Mouse (Mus musculus) cerebellum, adult 2 months (tissue): ENCODE measurements at regions not wholly inside any gene's neighbourhood (a gene's known extent, or its start where the extent isn't known, plus 50 kb on each side); places are given as distances from the start of the nearest gene placed in this dataset.
"Not testable (repeated sequence)": the region's sequence is repeated elsewhere in the genome, so short reads cannot be mapped to it uniquely, and the experiment has no call there.

Experiments
- DNase-seq, 2 experiments: peaks; one replicate each; pipeline ENCODE4 v3.0.0; 2021
- H3K27ac ChIP-seq: fragments of 200-500 bp; 2 replicates; pipeline ENCODE4 v1.5.1; 2012; ENCODE audit warnings: low read length, control low read depth, inconsistent platforms; ENCODE audit not compliant: insufficient read depth
- H3K27me3 ChIP-seq: fragments of 200-500 bp; 2 replicates; pipeline ENCODE4 v1.6.1; 2012; ENCODE audit warnings: inconsistent platforms, mild to moderate bottlenecking, low read length, moderate library complexity; ENCODE audit not compliant: control insufficient read depth, insufficient read depth
- H3K4me1 ChIP-seq: fragments of 200-500 bp; 2 replicates; pipeline ENCODE4 v1.6.1; 2011; ENCODE audit warnings: low read length; ENCODE audit not compliant: control insufficient read depth, insufficient read depth
- H3K4me3 ChIP-seq: fragments of 200-500 bp; replicated peaks from 2 replicates; pipeline ENCODE3; 2011; ENCODE audit warnings: mild to moderate bottlenecking, low read depth, low read length, control low read depth; ENCODE audit not compliant: insufficient read depth
- CTCF ChIP-seq: fragments of 200-500 bp; IDR thresholded peaks from 2 replicates; pipeline ENCODE4 v1.5.1; 2011; ENCODE audit warnings: low read depth, mild to moderate bottlenecking, control low read depth, low read length, moderate library complexity, borderline replicate concordance; ENCODE audit not compliant: insufficient read depth
- POLR2A ChIP-seq: fragments of 200-500 bp; IDR thresholded peaks from 2 replicates; pipeline ENCODE4 v1.6.1; 2011; ENCODE audit warnings: low read length, control low read depth, borderline replicate concordance; ENCODE audit not compliant: insufficient read depth
- WGBS: fragments of 180-500 bp; shearing (Covaris S2); methylation state at CpG from one replicate; pipeline ENCODE4 v1.1.7; 2018; 5-methylcytosine and 5-hydroxymethylcytosine counted together

- Histone ChIP-seq H3K4me3 (no peak overlapping the region), H3K27ac (no peak overlapping the region), H3K4me1 (no peaks in the 10 kb centered on the region; the same call in 1 of the 2 replicates), H3K27me3 (no peaks in the 10 kb centered on the region; the same call in 1 of the 2 replicates)
- TF ChIP-seq POLR2A (no peak), CTCF (no peak)
- DNase-seq = no peak
Observed at GRCm38 (mm10) chr2:18513435-18513834, 120.8 kb upstream of the Dnajc1 start.

DNA sequence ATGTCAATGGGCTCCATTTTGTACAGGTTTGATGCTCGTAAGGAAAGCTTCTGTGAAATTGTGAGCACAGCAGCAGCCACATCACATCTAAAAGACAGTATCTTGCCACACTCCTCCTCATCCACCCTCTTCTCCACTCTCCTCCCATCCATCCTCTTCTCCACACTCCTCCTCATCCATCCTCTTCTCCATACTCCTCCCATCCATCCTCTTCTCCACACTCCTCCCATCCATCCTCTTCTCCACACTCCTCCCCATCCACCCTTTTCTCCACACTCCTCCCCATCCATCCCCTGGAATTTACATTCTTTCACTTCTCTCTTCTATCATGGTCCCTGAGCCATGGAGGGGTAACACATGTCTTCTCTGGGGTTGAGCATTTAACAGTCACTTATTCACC is 116.7 kb upstream of the Dnajc1 start:
- no peaks in the 10 kb centered on the region; the same call in 1 of the 2 replicates for H3K27me3 ChIP-seq
- DNase-seq = no peak
- no peaks in the 10 kb centered on the region; the same call in 1 of the 2 replicates for H3K4me1 ChIP-seq
- TF ChIP-seq POLR2A (no peak), CTCF (no peak)
- no peak overlapping the region for H3K27ac ChIP-seq
- 88% methylated on average over 1 of the region's 1 CpGs for WGBS
- no peak overlapping the region for H3K4me3 ChIP-seq

DNA sequence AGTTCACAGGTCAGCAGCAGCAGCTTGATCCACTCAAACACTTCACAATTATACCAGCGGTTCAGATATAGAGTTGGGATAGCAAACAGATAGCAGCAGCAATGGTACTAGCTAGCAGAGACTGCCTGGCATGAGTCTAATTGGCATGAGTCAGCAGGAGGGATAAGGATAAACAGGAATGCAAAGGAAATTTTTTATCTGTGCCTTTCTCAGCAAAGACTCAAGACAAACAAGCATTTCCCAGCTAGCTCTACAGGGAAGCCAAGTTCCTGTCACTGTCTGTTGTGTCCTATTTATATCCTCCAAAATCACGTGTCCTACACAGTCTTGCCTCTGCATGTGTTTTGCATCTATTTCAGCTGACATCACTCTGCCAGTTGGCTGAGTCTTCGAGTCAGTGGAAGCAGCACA is 80.7 kb upstream of the Dnajc1 start:
- no peaks in the 10 kb centered on the region for H3K27me3 ChIP-seq
- TF ChIP-seq POLR2A (no peak), CTCF (no peak)
- 23% methylated on average over 3 of the region's 3 CpGs for WGBS
- H3K27ac ChIP-seq = no peak overlapping the region
- no peak overlapping the region for H3K4me3 ChIP-seq
- no peaks in the 10 kb centered on the region for H3K4me1 ChIP-seq
- DNase-seq = peak in 1 of 2 experiments; percentile 2

DNA sequence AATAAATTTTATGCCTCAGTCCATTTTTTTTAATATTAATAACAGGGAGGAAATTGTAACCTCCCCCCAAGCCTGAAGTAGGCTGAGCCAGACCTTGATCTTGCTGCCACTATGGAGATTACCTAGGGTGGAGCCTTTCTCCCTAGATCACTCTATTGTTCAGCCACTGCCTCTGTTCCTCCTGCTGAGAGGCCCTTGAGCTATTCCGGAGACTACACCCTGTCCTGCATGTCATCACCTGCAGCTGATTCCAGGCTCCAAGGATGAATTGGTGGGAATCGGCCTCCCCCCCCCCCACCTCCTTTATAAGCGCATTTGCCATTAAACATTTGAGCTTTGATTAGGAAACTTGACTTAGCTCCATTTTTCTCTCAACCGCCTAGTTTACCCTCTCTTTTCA is 68.3 kb upstream of the Dnajc1 start:
- DNase-seq = no peak
- no peak overlapping the region for H3K4me3 ChIP-seq
- no peak overlapping the region for H3K27ac ChIP-seq
- H3K27me3 ChIP-seq = no peaks in the 10 kb centered on the region
- TF ChIP-seq CTCF = no peak
- TF ChIP-seq POLR2A = no peak
- 90% methylated on average over 4 of the region's 4 CpGs for WGBS
- no peaks in the 10 kb centered on the region for H3K4me1 ChIP-seq

GRCm38 (mm10) chr2:18460281-18460680 is 67.7 kb upstream of the Dnajc1 start:
- H3K4me3 ChIP-seq, H3K27ac ChIP-seq, H3K4me1 ChIP-seq, H3K27me3 ChIP-seq, DNase-seq: not testable (repeated sequence)
- 79% methylated on average over 3 of the region's 3 CpGs for WGBS

- DNase-seq, H3K4me3 ChIP-seq, H3K27me3 ChIP-seq, H3K27ac ChIP-seq, H3K4me1 ChIP-seq: not testable (repeated sequence)
- 73% methylated on average over 2 of the region's 2 CpGs for WGBS
Observed at GRCm38 (mm10) chr2:18453426-18453825, 60.8 kb upstream of the Dnajc1 start.

- Histone ChIP-seq H3K4me1 (no peaks in the 10 kb centered on the region), H3K27ac (no peak overlapping the region), H3K27me3 (no peaks in the 10 kb centered on the region), H3K4me3 (no peak overlapping the region)
- TF ChIP-seq CTCF (no peak), POLR2A (no peak)
- no peak for DNase-seq
- 19% methylated on average over 1 of the region's 1 CpGs for WGBS
Observed at GRCm38 (mm10) chr2:18445809-18446208, 53.2 kb upstream of the Dnajc1 start.
